Mouse (Mus musculus) testis, adult 2 months (tissue): ENCODE data around the gene Oosp2.

Experiments used
- CTCF ChIP-seq: fragments of 200-500 bp; IDR thresholded peaks from 2 replicates; pipeline ENCODE4 v1.5.1; 2012; ENCODE audit warnings: low read depth, mild to moderate bottlenecking, inconsistent platforms, low read length, moderate library complexity; ENCODE audit not compliant: control insufficient read depth, insufficient read depth, insufficient replicate concordance
- POLR2A ChIP-seq: fragments of 200-500 bp; IDR thresholded peaks from 2 replicates; pipeline ENCODE4 v1.6.1; 2012; ENCODE audit warnings: low read depth, mild to moderate bottlenecking, inconsistent platforms, low read length, moderate library complexity; ENCODE audit not compliant: control insufficient read depth

DNA sequence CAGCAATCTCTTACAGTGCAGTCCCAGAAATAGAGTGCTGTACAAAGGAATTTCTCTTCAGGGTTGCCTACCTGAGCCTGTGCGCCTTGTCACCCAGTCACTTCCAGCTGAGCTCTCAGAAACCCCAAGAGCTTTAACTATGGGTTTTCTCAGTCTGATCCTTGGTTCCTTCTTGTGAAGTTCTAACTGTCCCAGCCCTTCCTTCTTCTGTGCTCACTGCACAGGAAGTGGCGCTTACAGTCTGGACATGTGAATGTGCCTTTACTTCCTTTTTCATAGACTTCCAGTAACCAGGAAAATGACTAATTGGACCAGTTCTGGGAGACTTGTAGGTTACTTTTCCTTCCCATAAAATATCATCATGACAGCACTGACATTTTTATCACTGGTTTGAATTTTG, 55.8 kb downstream of the Oosp2 start, which contains the start of gene Ms4a6d:
- no peak for TF ChIP-seq POLR2A
- TF ChIP-seq CTCF = no peak
